17 mouse cellular contexts compared by ENCODE assay signal in genomic region chr1:167079476-167079875, GRCm38 (mm10).
DNase-seq lines count a peak whose midpoint lies in the region; ATAC-seq and TF ChIP-seq lines count a peak whose summit lies in the region.
"Had no signal": no experiment of that assay in that cellular context is flagged by ENCODE, and none has a peak within 500 bp of the region (broad histone marks: within the 10 kb centered on the region; RNA-seq: fewer than 3 reads in every experiment).

No protein-coding gene starts in this region.

- 21% methylated on average over 5 of the region's 5 CpGs for WGBS in lung, embryonic 14.5 days
- 25% methylated on average over 5 of the region's 5 CpGs for WGBS in limb, embryonic 14.5 days

- H3K9ac ChIP-seq in lung, embryonic 14.5 days: no peak overlapping the region
- H3K9ac ChIP-seq in limb, embryonic 14.5 days (ENCODE audit: low read depth, low read length, severe bottlenecking): no peak overlapping the region
- H3K9ac ChIP-seq: neural tube, embryonic 12.5 days; stomach, embryonic 15.5 days had no signal

- H3K27ac ChIP-seq in lung, embryonic 14.5 days (ENCODE audit: low read depth): no peak overlapping the region
- no peak overlapping the region for H3K27ac ChIP-seq in limb, embryonic 14.5 days (replicated peaks; ENCODE audit: low read depth, low read length)
- H3K27ac ChIP-seq: neural tube, embryonic 12.5 days; stomach, embryonic 15.5 days had no signal

- no peak for TF ChIP-seq CTCF in lung, embryonic 14.5 days (IDR thresholded peaks at IDR 0.05; ENCODE audit: low read depth)

- TF ChIP-seq POLR2A in limb, embryonic 14.5 days (IDR thresholded peaks at IDR 0.05; ENCODE audit: borderline replicate concordance, extremely low read depth, insufficient read depth, insufficient read length): no peak

- no peaks in the 10 kb centered on the region for H3K4me1 ChIP-seq in lung, embryonic 14.5 days (ENCODE audit: insufficient read depth)
- no peaks in the 10 kb centered on the region for H3K4me1 ChIP-seq in limb, embryonic 14.5 days (ENCODE audit: control insufficient read depth, insufficient read depth, low read length)
- H3K4me1 ChIP-seq: megakaryocyte, embryonic 14.5 days; stomach, embryonic 15.5 days had no signal

- H3K9me3 ChIP-seq in lung, embryonic 14.5 days (ENCODE audit: low read depth, low read length): no peaks in the 10 kb centered on the region
- H3K9me3 ChIP-seq in limb, embryonic 14.5 days (ENCODE audit: control insufficient read depth, low read length): no peaks in the 10 kb centered on the region
- H3K9me3 ChIP-seq: neural tube, embryonic 12.5 days; stomach, embryonic 15.5 days had no signal

- H3K36me3 ChIP-seq in lung, embryonic 14.5 days (ENCODE audit: insufficient read depth): no peaks in the 10 kb centered on the region
- H3K36me3 ChIP-seq in limb, embryonic 14.5 days (ENCODE audit: control insufficient read depth, insufficient read depth, low read length): no peaks in the 10 kb centered on the region
- H3K36me3 ChIP-seq: stomach, embryonic 15.5 days had no signal

- ATAC-seq in lung, embryonic 14.5 days (ENCODE audit: insufficient read depth): no peak
- ATAC-seq in limb, embryonic 14.5 days (ENCODE audit: low FRiP score, low read depth): no peak
- ATAC-seq: Patski had no signal

- H3K4me2 ChIP-seq in lung, embryonic 14.5 days: no peak overlapping the region
- H3K4me2 ChIP-seq in limb, embryonic 14.5 days (replicated peaks; ENCODE audit: low read depth, low read length, severe bottlenecking): no peak overlapping the region
- H3K4me2 ChIP-seq: neural tube, embryonic 12.5 days; stomach, embryonic 15.5 days had no signal

- no peaks in the 10 kb centered on the region for H3K27me3 ChIP-seq in lung, embryonic 14.5 days (ENCODE audit: insufficient read depth, low read length)
- no peaks in the 10 kb centered on the region for H3K27me3 ChIP-seq in limb, embryonic 14.5 days (ENCODE audit: control insufficient read depth, insufficient read depth, low read length)
- H3K27me3 ChIP-seq: megakaryocyte, embryonic 14.5 days; neural tube, embryonic 12.5 days; Patski; stomach, embryonic 15.5 days had no signal

- peak; percentile 53 for DNase-seq in adrenal gland, postnatal 10 days
- no peak for DNase-seq in adrenal gland, adult 18-20 months (ENCODE audit: low spot score in 2 of 2)
- DNase-seq in lung, embryonic 14.5 days: peak; percentile 82
- DNase-seq in lung, postnatal 4 days: no peak
- DNase-seq in c-Kit-positive CD71-negative TER-119-negative erythroid progenitor cells, embryonic 14.5 days (ENCODE audit: low read depth): peak; percentile 16
- DNase-seq in limb, embryonic 14.5 days (ENCODE audit: low spot score): peak; percentile 50
- no peak for DNase-seq in urinary bladder, postnatal 10 days (ENCODE audit: low spot score)
- DNase-seq in right cerebral cortex, adult 2 months (ENCODE audit: low spot score in 2 of 2): no peak
- DNase-seq: cerebellum, postnatal 14 days; gastrocnemius, postnatal 25 days; kidney, adult 18-20 months; layer of hippocampus, postnatal 36 days; right cerebral cortex, postnatal 4 days had no signal

- H3K4me3 ChIP-seq in lung, embryonic 14.5 days (ENCODE audit: low read depth, low read length): no peak overlapping the region
- H3K4me3 ChIP-seq in limb, embryonic 14.5 days (replicated peaks; ENCODE audit: low read length): no peak overlapping the region
- H3K4me3 ChIP-seq: megakaryocyte, embryonic 14.5 days; neural tube, embryonic 12.5 days; stomach, embryonic 15.5 days had no signal

Comparison
In these comparisons a context has a peak if more than half of its experiments do, and no peak if none do; other contexts are left out.
1. DNase-seq: peak in adrenal gland, postnatal 10 days (single experiment), lung, embryonic 14.5 days (single experiment), c-Kit-positive CD71-negative TER-119-negative erythroid progenitor cells, embryonic 14.5 days (single experiment) and limb, embryonic 14.5 days (single experiment); none in adrenal gland, adult 18-20 months (0 of 2), lung, postnatal 4 days (0 of 2), urinary bladder, postnatal 10 days (single experiment) and right cerebral cortex, adult 2 months (0 of 2).